Mouse (Mus musculus): ENCODE measurements at regions not wholly inside any gene's neighbourhood (a gene's known extent, or its start where the extent isn't known, plus 50 kb on each side); places are given as distances from the start of the nearest gene placed in this dataset.

DNA sequence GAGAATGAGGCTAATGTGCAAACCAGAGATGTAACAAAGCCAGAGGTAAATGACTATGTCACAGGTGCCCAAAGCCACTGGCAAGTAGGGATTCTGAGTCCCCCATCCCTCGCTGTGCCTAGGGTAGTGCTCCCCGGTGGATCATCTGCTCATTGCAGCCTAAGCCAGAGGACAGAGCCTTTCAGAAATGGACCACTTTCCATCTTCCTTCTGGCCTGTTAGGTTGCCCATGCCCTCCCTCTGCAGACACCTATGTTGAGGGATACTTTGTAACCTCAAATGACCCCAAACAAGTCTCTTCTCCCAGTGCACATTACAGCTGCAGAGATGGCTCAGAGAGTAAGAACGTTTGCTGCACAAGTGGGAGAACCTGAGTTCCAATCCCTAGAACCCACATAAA, 153.3 kb upstream of the Ctnnb1 start:
- no peaks in the 10 kb centered on the region for H3K36me3 ChIP-seq (ENCODE audit: insufficient read depth, low read length)
- H3K4me1 ChIP-seq (replicated peaks; ENCODE audit: low read depth, low read length) = peaks cover 15% of the 10 kb centered on the region
- 0 out of 2 replicates have a peak, but pooled peaks cover 2% of the 10 kb centered on the region for H3K9me3 ChIP-seq (ENCODE audit: low read length)
- H3K27me3 ChIP-seq (ENCODE audit: insufficient read depth, low read length) = peaks cover 27% of the 10 kb centered on the region
- H3K4me3 ChIP-seq (replicated peaks; ENCODE audit: low read length) = no peak overlapping the region
- TF ChIP-seq NANOG (IDR thresholded peaks at IDR 0.05; ENCODE audit: borderline replicate concordance, low read length) (no peak), POU5F1 (IDR thresholded peaks at IDR 0.05; ENCODE audit: borderline replicate concordance, low read length) (no peak), CTCF (conservative IDR thresholded peaks at IDR 0.05; ENCODE audit: low read length) (no peak; the same call in 1 of the 2 replicates)

DNA sequence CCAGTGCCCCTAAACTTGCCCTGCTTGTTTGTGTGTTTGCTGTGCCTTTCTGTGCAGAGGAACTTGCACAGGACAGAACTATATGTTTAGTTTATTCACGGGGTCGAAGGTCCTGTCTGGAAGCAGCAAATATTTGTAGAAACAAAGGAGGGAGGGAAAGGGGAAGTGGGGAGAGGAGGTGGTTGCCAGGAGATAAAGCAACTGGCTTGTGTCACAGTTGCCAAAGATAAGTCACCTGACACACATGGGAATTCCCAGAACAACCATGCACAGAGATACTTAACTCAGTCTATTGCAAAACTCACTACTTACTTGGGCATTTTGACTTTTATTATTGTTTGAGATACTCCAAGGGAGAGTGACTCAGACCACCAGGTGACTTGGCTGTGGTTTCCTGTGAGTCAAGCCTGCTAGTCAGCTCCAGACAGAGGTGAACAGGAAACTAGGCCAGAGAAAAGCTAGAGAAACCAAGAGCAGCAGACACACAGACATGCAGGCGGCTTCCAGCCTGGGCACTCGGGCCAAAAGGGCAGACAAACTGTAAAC, 152.5 kb upstream of the Ctnnb1 start:
- Histone ChIP-seq H3K36me3 (ENCODE audit: insufficient read depth, low read length) (no peaks in the 10 kb centered on the region), H3K9me3 (ENCODE audit: low read length) (0 out of 2 replicates have a peak, but pooled peaks cover 2% of the 10 kb centered on the region), H3K4me3 (replicated peaks; ENCODE audit: low read length) (no peak overlapping the region), H3K27me3 (ENCODE audit: insufficient read depth, low read length) (peaks cover 27% of the 10 kb centered on the region), H3K4me1 (replicated peaks; ENCODE audit: low read depth, low read length) (peaks cover 9% of the 10 kb centered on the region)
- TF ChIP-seq POU5F1 (IDR thresholded peaks at IDR 0.05; ENCODE audit: borderline replicate concordance, low read length) (no peak), NANOG (IDR thresholded peaks at IDR 0.05; ENCODE audit: borderline replicate concordance, low read length) (no peak), CTCF (conservative IDR thresholded peaks at IDR 0.05; ENCODE audit: low read length) (no peak)

DNA sequence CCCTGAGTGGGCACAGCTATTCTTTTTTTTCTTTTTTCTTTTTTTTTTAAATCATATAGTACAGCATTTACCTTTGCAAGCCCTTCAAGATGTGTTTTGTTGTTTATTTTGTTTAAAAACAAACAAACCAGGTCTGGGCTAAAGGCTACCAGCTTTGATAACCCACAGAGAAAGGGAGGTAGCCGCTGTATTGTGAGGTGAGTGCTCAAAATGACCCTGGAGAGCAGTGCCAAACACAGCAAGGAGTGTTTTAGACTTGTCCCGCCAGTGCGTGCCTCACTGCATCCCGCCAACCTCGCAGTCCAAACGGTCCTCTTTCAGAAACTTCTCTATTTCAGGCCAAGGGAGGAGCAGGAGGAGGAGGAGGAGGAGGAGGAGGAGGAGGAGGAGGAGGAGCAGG, 152.0 kb upstream of the Ctnnb1 start:
- Histone ChIP-seq H3K36me3 (ENCODE audit: insufficient read depth, low read length) (no peaks in the 10 kb centered on the region), H3K27me3 (ENCODE audit: insufficient read depth, low read length) (peaks cover 27% of the 10 kb centered on the region), H3K4me3 (replicated peaks; ENCODE audit: low read length) (no peak overlapping the region), H3K4me1 (replicated peaks; ENCODE audit: low read depth, low read length) (peaks cover 8% of the 10 kb centered on the region), H3K9me3 (ENCODE audit: low read length) (0 out of 2 replicates have a peak, but pooled peaks cover 2% of the 10 kb centered on the region)
- TF ChIP-seq CTCF (conservative IDR thresholded peaks at IDR 0.05; ENCODE audit: low read length) = no peak
- no peak for TF ChIP-seq NANOG (IDR thresholded peaks at IDR 0.05; ENCODE audit: borderline replicate concordance, low read length)

DNA sequence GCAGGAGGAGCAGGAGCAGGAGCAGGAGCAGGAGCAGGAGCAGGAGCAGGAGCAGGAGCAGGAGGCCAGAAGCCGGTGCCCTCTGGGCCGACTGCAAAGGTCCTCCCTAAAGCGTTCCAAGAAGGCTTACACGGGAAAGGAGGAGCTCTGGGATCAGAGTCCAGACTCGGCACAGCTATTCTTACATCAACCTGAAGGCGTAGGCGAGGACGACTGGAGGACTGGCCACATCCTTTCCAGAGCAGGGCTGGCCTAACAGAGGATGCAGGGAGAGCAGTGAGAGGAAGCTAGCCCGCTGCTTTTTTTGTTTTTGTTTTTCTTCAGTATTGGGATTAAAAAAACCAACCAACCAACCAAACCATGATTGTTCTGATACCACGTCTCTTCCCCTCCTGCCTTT, 151.5 kb upstream of the Ctnnb1 start:
- Histone ChIP-seq H3K27me3 (ENCODE audit: insufficient read depth, low read length) (peaks cover 27% of the 10 kb centered on the region), H3K36me3 (ENCODE audit: insufficient read depth, low read length) (no peaks in the 10 kb centered on the region), H3K4me1 (replicated peaks; ENCODE audit: low read depth, low read length) (peaks cover 10% of the 10 kb centered on the region; the same call in 1 of the 2 replicates), H3K9me3 (ENCODE audit: low read length) (0 out of 2 replicates have a peak, but pooled peaks cover 2% of the 10 kb centered on the region), H3K4me3 (replicated peaks; ENCODE audit: low read length) (no peak overlapping the region)
- no peak for TF ChIP-seq POU5F1 (IDR thresholded peaks at IDR 0.05; ENCODE audit: borderline replicate concordance, low read length)
- TF ChIP-seq NANOG (IDR thresholded peaks at IDR 0.05; ENCODE audit: borderline replicate concordance, low read length) = no peak
- TF ChIP-seq CTCF (conservative IDR thresholded peaks at IDR 0.05; ENCODE audit: low read length) = no peak

DNA sequence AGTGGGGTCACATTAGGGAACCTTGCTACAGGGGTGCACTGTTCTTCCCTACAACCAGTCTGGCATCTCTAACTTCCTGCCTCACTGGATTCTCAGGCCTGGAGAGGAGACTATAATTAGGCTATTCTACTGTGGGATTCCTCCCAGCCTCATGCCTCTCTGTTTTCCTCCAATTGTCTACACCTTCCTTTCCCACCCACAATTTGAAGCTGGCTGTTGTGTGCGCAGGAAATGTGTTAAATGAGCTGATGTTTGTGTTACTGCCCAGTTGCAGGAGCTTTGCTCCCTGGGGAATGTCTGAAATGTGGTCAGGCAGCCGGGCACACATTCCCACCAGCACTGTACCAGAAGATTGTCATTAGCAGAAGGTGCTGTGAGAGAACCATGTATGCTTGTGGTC, 150.6 kb upstream of the Ctnnb1 start:
- H3K27me3 ChIP-seq (ENCODE audit: insufficient read depth, low read length) = peaks cover 27% of the 10 kb centered on the region
- TF ChIP-seq CTCF (conservative IDR thresholded peaks at IDR 0.05; ENCODE audit: low read length) (no peak), NANOG (IDR thresholded peaks at IDR 0.05; ENCODE audit: borderline replicate concordance, low read length) (no peak), POU5F1 (IDR thresholded peaks at IDR 0.05; ENCODE audit: borderline replicate concordance, low read length) (no peak)
- H3K9me3 ChIP-seq (ENCODE audit: low read length) = 0 out of 2 replicates have a peak, but pooled peaks cover 2% of the 10 kb centered on the region
- peaks cover 10% of the 10 kb centered on the region; the same call in 1 of the 2 replicates for H3K4me1 ChIP-seq (replicated peaks; ENCODE audit: low read depth, low read length)
- no peak overlapping the region for H3K4me3 ChIP-seq (replicated peaks; ENCODE audit: low read length)
- no peaks in the 10 kb centered on the region for H3K36me3 ChIP-seq (ENCODE audit: insufficient read depth, low read length)

DNA sequence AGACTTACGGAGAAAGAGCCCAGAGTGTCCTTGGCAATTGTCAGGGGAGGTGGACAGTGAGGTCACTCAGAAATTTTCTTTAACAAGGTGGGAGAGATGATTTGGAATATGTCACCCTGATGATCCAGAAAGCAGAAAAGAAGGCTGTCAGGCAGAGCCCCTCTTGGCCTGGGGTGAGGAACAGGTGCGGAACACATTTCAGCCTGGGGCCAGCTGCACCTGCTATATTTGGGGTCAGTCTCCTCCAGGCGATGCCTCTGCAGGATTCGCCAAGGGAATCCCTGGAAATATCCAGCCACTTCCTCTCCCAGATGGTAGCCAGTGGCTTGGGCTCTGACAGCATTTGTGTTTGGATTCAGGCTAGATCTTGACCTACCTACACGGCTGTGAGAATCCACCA, 134.8 kb upstream of the Ctnnb1 start:
- Histone ChIP-seq H3K4me3 (replicated peaks; ENCODE audit: low read length) (no peak overlapping the region), H3K36me3 (ENCODE audit: insufficient read depth, low read length) (no peaks in the 10 kb centered on the region), H3K4me1 (replicated peaks; ENCODE audit: low read depth, low read length) (peaks cover 34% of the 10 kb centered on the region), H3K27me3 (ENCODE audit: insufficient read depth, low read length) (peaks cover 8% of the 10 kb centered on the region), H3K9me3 (ENCODE audit: low read length) (peaks cover 15% of the 10 kb centered on the region)
- TF ChIP-seq NANOG (IDR thresholded peaks at IDR 0.05; ENCODE audit: borderline replicate concordance, low read length) (no peak), CTCF (conservative IDR thresholded peaks at IDR 0.05; ENCODE audit: low read length) (no peak), POU5F1 (IDR thresholded peaks at IDR 0.05; ENCODE audit: borderline replicate concordance, low read length) (no peak)

DNA sequence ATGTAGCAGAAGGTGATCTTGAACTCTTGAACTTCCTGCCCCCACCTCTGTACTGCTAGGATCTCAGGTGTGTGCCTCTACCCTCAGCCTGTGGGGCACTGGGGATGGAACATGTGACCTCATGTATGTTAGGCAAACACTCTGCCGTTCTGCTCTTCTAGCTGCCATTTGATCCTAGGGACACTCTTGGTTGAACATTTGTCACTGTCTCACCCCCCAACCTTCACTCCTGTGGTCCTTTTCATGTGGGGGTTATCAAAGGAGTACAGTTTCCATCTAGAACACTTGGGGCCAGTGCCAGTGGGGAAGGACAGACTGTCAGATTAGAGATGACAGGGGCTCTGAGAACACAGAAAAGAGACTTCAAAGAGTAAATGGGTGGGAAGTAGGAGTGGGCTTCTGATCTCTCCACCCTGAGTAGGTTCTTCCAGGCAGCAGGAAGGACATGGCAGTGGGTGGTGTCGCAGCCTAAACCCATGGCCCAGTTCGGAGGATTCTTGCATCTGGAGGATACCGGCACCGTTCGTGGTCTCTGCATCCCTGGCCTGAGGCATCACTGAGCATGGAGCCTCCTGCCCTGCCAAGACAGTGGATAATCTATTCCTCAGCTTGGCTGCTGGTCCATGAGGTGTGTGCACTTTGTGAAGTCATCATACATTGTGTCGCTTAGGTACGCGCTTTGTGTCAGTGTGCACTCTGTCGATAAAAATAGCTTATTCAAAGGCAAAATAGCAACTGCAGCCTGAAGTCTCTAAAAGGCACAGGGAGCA, 132.7 kb upstream of the Ctnnb1 start:
- H3K4me3 ChIP-seq (replicated peaks; ENCODE audit: low read length) = no peak overlapping the region
- TF ChIP-seq POU5F1 (IDR thresholded peaks at IDR 0.05; ENCODE audit: borderline replicate concordance, low read length) (no peak), CTCF (conservative IDR thresholded peaks at IDR 0.05; ENCODE audit: low read length) (no peak), NANOG (IDR thresholded peaks at IDR 0.05; ENCODE audit: borderline replicate concordance, low read length) (no peak)
- peaks cover 12% of the 10 kb centered on the region for H3K27me3 ChIP-seq (ENCODE audit: insufficient read depth, low read length)
- peaks cover 38% of the 10 kb centered on the region for H3K4me1 ChIP-seq (replicated peaks; ENCODE audit: low read depth, low read length)
- peaks cover 12% of the 10 kb centered on the region for H3K9me3 ChIP-seq (ENCODE audit: low read length)
- no peaks in the 10 kb centered on the region for H3K36me3 ChIP-seq (ENCODE audit: insufficient read depth, low read length)

DNA sequence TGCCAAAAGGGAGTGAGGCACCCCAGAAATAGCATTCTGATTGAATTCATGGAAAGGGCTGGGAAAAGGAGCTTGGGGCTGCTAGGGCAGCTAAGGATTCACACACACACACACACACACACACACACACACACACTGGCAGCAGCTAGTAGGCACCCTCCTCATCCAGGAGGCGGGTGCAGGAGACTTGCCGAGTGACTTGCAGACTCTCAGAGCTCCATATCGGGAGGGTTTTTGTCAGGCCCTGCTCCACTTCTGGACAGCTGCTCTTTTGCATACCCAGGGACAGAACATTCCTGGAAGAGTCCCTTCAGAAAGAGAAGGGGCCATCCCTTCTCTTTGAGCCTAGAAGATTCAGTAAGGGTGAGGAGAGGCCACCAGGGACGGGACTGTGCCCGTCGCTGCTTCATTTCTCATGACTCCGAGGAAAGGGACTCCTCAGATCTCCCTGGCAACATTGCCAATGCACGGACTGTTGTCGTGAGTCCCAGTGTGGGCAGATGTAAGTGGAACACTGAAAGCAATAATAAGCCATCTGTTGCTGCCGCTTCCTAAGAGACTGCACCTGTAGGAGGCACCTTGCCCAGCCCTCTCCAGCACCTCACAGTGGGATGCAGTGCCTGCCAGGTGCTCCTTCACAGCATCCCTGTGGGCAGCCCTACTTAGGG, 130.9 kb upstream of the Ctnnb1 start:
- H3K4me3 ChIP-seq (replicated peaks; ENCODE audit: low read length) = no peak overlapping the region

More for the DNA sequence above, 130.9 kb upstream of the Ctnnb1 start:
- peaks cover 38% of the 10 kb centered on the region for H3K4me1 ChIP-seq (replicated peaks; ENCODE audit: low read depth, low read length)
- TF ChIP-seq POU5F1 (IDR thresholded peaks at IDR 0.05; ENCODE audit: borderline replicate concordance, low read length) = no peak
- no peak for TF ChIP-seq CTCF (conservative IDR thresholded peaks at IDR 0.05; ENCODE audit: low read length)
- no peak for TF ChIP-seq NANOG (IDR thresholded peaks at IDR 0.05; ENCODE audit: borderline replicate concordance, low read length)
- no peaks in the 10 kb centered on the region for H3K36me3 ChIP-seq (ENCODE audit: insufficient read depth, low read length)
- peaks cover under 1% of the 10 kb centered on the region; the same call in 1 of the 2 replicates for H3K9me3 ChIP-seq (ENCODE audit: low read length)
- peaks cover 12% of the 10 kb centered on the region for H3K27me3 ChIP-seq (ENCODE audit: insufficient read depth, low read length)

All from E14TG2a.4 (cell line).